In genomic region chr14:40917632-40918031, GRCm38 (mm10) we compare ENCODE assay signal across 8 mouse cellular contexts. TPM values are rescaled to one million over a fixed set of nuclear protein-coding genes. Genes with fewer than 3 reads are reported as not detected.
DNase-seq lines count a peak whose midpoint lies in the region; ATAC-seq and TF ChIP-seq lines count a peak whose summit lies in the region.

No protein-coding gene starts in this region.

- peak; percentile 79 for DNase-seq in MEL (ENCODE audit: low read depth, low spot score)
- DNase-seq in cerebellum, adult 11-12 months, result peak; percentile 67
- DNase-seq in layer of hippocampus, postnatal 10 days (ENCODE audit: low spot score in 2 of 2), result peak; percentile 95 to 97
- peak; percentile 92 for DNase-seq in lung, postnatal 10 days
- peak; percentile 88 for DNase-seq in ovary, postnatal 36 days (ENCODE audit: low spot score)
- peak; percentile 83 to 90 for DNase-seq in thymus, postnatal 36 days

- peak; percentile 68 for ATAC-seq in forebrain, embryonic 16.5 days
- ATAC-seq in hindbrain, embryonic 13.5 days (ENCODE audit: low FRiP score), result peak; percentile 50

- no peaks in the 10 kb centered on the region for H3K79me2 ChIP-seq in MEL (ENCODE audit: control insufficient read depth, insufficient read depth, low read length, poor library complexity)

- TF ChIP-seq EP300 in MEL (IDR thresholded peaks at IDR 0.05; ENCODE audit: low read depth in 1 of 2, low read length in 2 of 2), result no peak

- H3K27me3 ChIP-seq in MEL (ENCODE audit: control insufficient read depth in 1 of 2, insufficient read depth in 2 of 2, low read length in 2 of 2), result no peaks in the 10 kb centered on the region
- no peaks in the 10 kb centered on the region for H3K27me3 ChIP-seq in forebrain, embryonic 16.5 days (replicated peaks; ENCODE audit: control insufficient read depth, insufficient read depth, low read length)
- no peaks in the 10 kb centered on the region for H3K27me3 ChIP-seq in hindbrain, embryonic 13.5 days

- TF ChIP-seq POLR2A in MEL (IDR thresholded peaks at IDR 0.05; ENCODE audit: control insufficient read depth in 1 of 2, insufficient read depth in 1 of 2, low read depth in 1 of 2, low read length in 2 of 2, poor library complexity in 1 of 2), result no peak

- WGBS in forebrain, embryonic 16.5 days, result 0% methylated on average over 1 of the region's 1 CpGs
- 0% methylated on average over 1 of the region's 1 CpGs for WGBS in hindbrain, embryonic 13.5 days

- no peak overlapping the region for H3K27ac ChIP-seq in MEL (ENCODE audit: control insufficient read depth, low read depth, low read length)
- H3K27ac ChIP-seq in forebrain, embryonic 16.5 days (ENCODE audit: low read length), result no peak overlapping the region
- H3K27ac ChIP-seq in hindbrain, embryonic 13.5 days, result peak overlapping the region; percentile 12; the same call in 1 of the 2 replicates

- no peaks in the 10 kb centered on the region for H3K4me1 ChIP-seq in MEL (ENCODE audit: control insufficient read depth in 1 of 2, insufficient read depth in 2 of 2, low read length in 2 of 2)
- H3K4me1 ChIP-seq in forebrain, embryonic 16.5 days (replicated peaks; ENCODE audit: control insufficient read depth, insufficient read depth, low read length), result no peaks in the 10 kb centered on the region
- H3K4me1 ChIP-seq in hindbrain, embryonic 13.5 days (replicated peaks), result peaks cover 16% of the 10 kb centered on the region

- no peaks in the 10 kb centered on the region for H3K9me3 ChIP-seq in MEL (replicated peaks; ENCODE audit: insufficient read depth, low read length)
- H3K9me3 ChIP-seq in forebrain, embryonic 16.5 days (ENCODE audit: control insufficient read depth, low read length), result no peaks in the 10 kb centered on the region
- H3K9me3 ChIP-seq in hindbrain, embryonic 13.5 days, result no peaks in the 10 kb centered on the region

- no peaks in the 10 kb centered on the region for H3K36me3 ChIP-seq in MEL (ENCODE audit: control insufficient read depth in 1 of 2, insufficient read depth in 2 of 2, low read length in 2 of 2)
- peaks cover 13% of the 10 kb centered on the region for H3K36me3 ChIP-seq in forebrain, embryonic 16.5 days (ENCODE audit: control insufficient read depth, insufficient read depth)
- H3K36me3 ChIP-seq in hindbrain, embryonic 13.5 days, result peaks cover 40% of the 10 kb centered on the region

- H3K9ac ChIP-seq in MEL (ENCODE audit: control insufficient read depth, low read depth, low read length, poor library complexity, severe bottlenecking), result no peak overlapping the region
- no peak overlapping the region for H3K9ac ChIP-seq in forebrain, embryonic 16.5 days (replicated peaks; ENCODE audit: low read depth, low read length)
- no peak overlapping the region for H3K9ac ChIP-seq in hindbrain, embryonic 13.5 days

- peak; percentile 92 to 96 (median 96) for TF ChIP-seq CTCF in MEL (IDR thresholded peaks at IDR 0.05 in 2 of 3, conservative IDR thresholded peaks at IDR 0.05 in 1 of 3; ENCODE audit: control insufficient read depth in 1 of 3, insufficient read depth in 1 of 3, low read depth in 2 of 3, low read length in 3 of 3, poor library complexity in 1 of 3, severe bottlenecking in 1 of 3)

- TF ChIP-seq RAD21 in MEL (IDR thresholded peaks at IDR 0.05; ENCODE audit: low read depth, low read length), result peak; percentile 88

- no peak overlapping the region for H3K4me2 ChIP-seq in forebrain, embryonic 16.5 days (ENCODE audit: low read length)
- H3K4me2 ChIP-seq in hindbrain, embryonic 13.5 days, result no peak overlapping the region

- H3K4me3 ChIP-seq in MEL (ENCODE audit: control insufficient read depth in 1 of 2, insufficient read depth in 1 of 2, low read depth in 2 of 2, low read length in 2 of 2), result no peak overlapping the region
- H3K4me3 ChIP-seq in forebrain, embryonic 16.5 days (replicated peaks; ENCODE audit: low read length), result no peak overlapping the region
- no peak overlapping the region for H3K4me3 ChIP-seq in hindbrain, embryonic 13.5 days

TF ChIP-seq in MEL, 35 proteins besides CTCF, POLR2A, EP300 and RAD21:
- TF ChIP-seq UBTF (IDR thresholded peaks at IDR 0.05; ENCODE audit: borderline replicate concordance, insufficient read depth, low read depth, low read length) (no peak), ZNF384 (IDR thresholded peaks at IDR 0.05; ENCODE audit: low read depth, low read length) (0 out of 2 replicates have a peak, but pooled peaks have one; percentile 19), KAT2A (conservative IDR thresholded peaks at IDR 0.05; ENCODE audit: low read depth, low read length) (no peak), ZC3H11A (IDR thresholded peaks at IDR 0.05; ENCODE audit: low read depth, low read length) (peak; percentile 96), E2F4 (IDR thresholded peaks at IDR 0.05; ENCODE audit: borderline replicate concordance, low read depth, low read length) (no peak), TAL1 (IDR thresholded peaks at IDR 0.05; ENCODE audit: low read length) (no peak), HCFC1 (IDR thresholded peaks at IDR 0.05; ENCODE audit: low read depth, low read length) (no peak), RCOR1 (IDR thresholded peaks at IDR 0.05; ENCODE audit: low read depth, low read length) (no peak), SIN3A (IDR thresholded peaks at IDR 0.05; ENCODE audit: low read length) (0 out of 2 replicates have a peak, but pooled peaks have one; percentile 38), SMC3 (IDR thresholded peaks at IDR 0.05; ENCODE audit: low read depth, low read length) (peak; percentile 99), ZMIZ1 (IDR thresholded peaks at IDR 0.05; ENCODE audit: low read depth, low read length) (no peak), ZKSCAN1 (IDR thresholded peaks at IDR 0.05; ENCODE audit: low read depth, low read length) (no peak), USF2 (IDR thresholded peaks at IDR 0.05; ENCODE audit: borderline replicate concordance in 1 of 2, insufficient read depth in 1 of 2, low read depth in 1 of 2, low read length in 2 of 2) (no peak), MXI1 (IDR thresholded peaks at IDR 0.05; ENCODE audit: low read depth, low read length) (no peak)

RNA-seq across cellular contexts. Expression of gene Sh2d4b, which starts 24.6 kb away (rescaled TPM):
- total RNA-seq in MEL (2012; rRNA removed), result 0.12 TPM in 1 of 2 replicates, not detected in the other
- polyA plus RNA-seq in MEL (2012; ENCODE audit: insufficient read depth in 1 of 2, insufficient read length in 2 of 2, low read depth in 1 of 2, low replicate concordance in 2 of 2, missing spikeins in 1 of 2), result under 1 TPM in 1 of 2 experiments, not detected in 1; 0.26 TPM
- 1.2 and 1.7 TPM in 2 replicates for polyA plus RNA-seq in forebrain, embryonic 16.5 days (2015; fragmentation: Nextera tagmentation; extraction: Ambion mirVana)
- 1.1 and 1.9 TPM in 2 replicates for polyA plus RNA-seq in hindbrain, embryonic 13.5 days (2015; fragmentation: Nextera tagmentation; extraction: Ambion mirVana)
- total RNA-seq in layer of hippocampus, postnatal 10 days (2021), result 1 to 10 TPM; 1.6 to 3.3 TPM

RNA-seq across cellular contexts. Expression of gene Tspan14, which starts 49.0 kb away (rescaled TPM):
- total RNA-seq in MEL (2012; rRNA removed), result 16.7 and 24.8 TPM in 2 replicates
- 10 to 100 TPM in 1 of 2 experiments, not detected in 1; 29.9 TPM for polyA plus RNA-seq in MEL (2012; ENCODE audit: insufficient read depth in 1 of 2, insufficient read length in 2 of 2, low read depth in 1 of 2, low replicate concordance in 2 of 2, missing spikeins in 1 of 2)
- polyA plus RNA-seq in forebrain, embryonic 16.5 days (2015; fragmentation: Nextera tagmentation; extraction: Ambion mirVana), result 90.0 and 102 TPM in 2 replicates
- 76.4 and 77.0 TPM in 2 replicates for polyA plus RNA-seq in hindbrain, embryonic 13.5 days (2015; fragmentation: Nextera tagmentation; extraction: Ambion mirVana)
- total RNA-seq in layer of hippocampus, postnatal 10 days (2021), result 10 to 100 TPM; 47.3 to 48.7 TPM
